Mouse (Mus musculus): ENCODE measurements around the gene Afp. TPM values are rescaled to one million over a fixed set of nuclear protein-coding genes. Genes with fewer than 3 reads are reported as not detected.

Gene Afp
- 2.9 to 5.6 TPM (median 3.9 TPM) in 4 replicates for total RNA-seq (2023)

DNA sequence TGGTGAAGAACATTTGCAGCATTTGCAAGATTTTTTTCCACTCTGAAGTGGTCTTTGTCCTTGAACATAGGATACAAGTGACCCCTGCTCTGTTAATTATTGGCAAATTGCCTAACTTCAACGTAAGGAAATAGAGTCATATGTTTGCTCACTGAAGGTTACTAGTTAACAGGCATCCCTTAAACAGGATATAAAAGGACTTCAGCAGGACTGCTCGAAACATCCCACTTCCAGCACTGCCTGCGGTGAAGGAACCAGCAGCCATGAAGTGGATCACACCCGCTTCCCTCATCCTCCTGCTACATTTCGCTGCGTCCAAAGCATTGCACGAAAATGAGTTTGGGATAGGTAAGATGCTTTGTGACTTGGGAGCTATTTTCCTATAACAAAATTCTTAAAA, at the start of gene Afp:
Gene Afp, plus strand, starts transcription at position 220 of the 400 bp plus-strand sequence.

GRCm38 (mm10) chr5:90460619-90461018, 29.9 kb upstream of the Afp start, which contains the start of gene Alb:
Gene Alb (plus strand): TSS chr5:90460897.

GRCm38 (mm10) chr5:90518356-90519100, 28.0 kb downstream of the Afp start, which contains the start of gene Afm:
Gene Afm (plus strand): TSS chr5:90518932.

Other genes starting within 250 kb of the Afp start
- gene Ankrd17, start 124.2 kb upstream of the Afp start, total RNA-seq (2023), result 155 to 169 TPM (median 162 TPM) in 4 replicates
- gene Gm9958, start 123.5 kb upstream of the Afp start, total RNA-seq (2023), result 3.6 to 4.8 TPM (median 3.9 TPM) in 4 replicates
- gene Alb, start 29.8 kb upstream of the Afp start, total RNA-seq (2023), result not detected in 4 replicates
- gene Afm, start 28.2 kb downstream of the Afp start, total RNA-seq (2023), result not detected in 4 replicates
- gene 5830473C10Rik, start 70.4 kb downstream of the Afp start, total RNA-seq (2023), result not detected in 4 replicates
- 2.8 to 4.5 TPM (median 3.3 TPM) in 4 replicates for gene Rassf6, start 149.9 kb downstream of the Afp start, total RNA-seq (2023)

All from B cell, adult 62 days (primary cell).